Mouse (Mus musculus) embryo, embryonic 10 days (tissue): ENCODE results near the gene Gm10135.
"Not testable (repeated sequence)": the region's sequence is repeated elsewhere in the genome, so short reads cannot be mapped to it uniquely, and the experiment has no call there.

Experiments used
- DNase-seq: peaks from one replicate; pipeline ENCODE4 v3.0.0-alpha.2; 2015; ENCODE audit warnings: low spot score

Gene Gm10135

GRCm38 (mm10) chr5:72974602-72975001 is at the start of gene Gm10135:
TSS of gene Gm10135 (minus strand) at chr5:72974702.
- DNase-seq: no peak

- DNase-seq: no peak
Measured at GRCm38 (mm10) chr5:73023801-73024200, 49.3 kb upstream of the Gm10135 start.

GRCm38 (mm10) chr5:73014745-73015144 is 40.2 kb upstream of the Gm10135 start:
- no peak for DNase-seq

- peak; percentile 25 for DNase-seq
Measured at GRCm38 (mm10) chr5:73013611-73014287, 39.2 kb upstream of the Gm10135 start.

GRCm38 (mm10) chr5:73012884-73013610 is 38.5 kb upstream of the Gm10135 start:
- peak; percentile 38 for DNase-seq

DNA sequence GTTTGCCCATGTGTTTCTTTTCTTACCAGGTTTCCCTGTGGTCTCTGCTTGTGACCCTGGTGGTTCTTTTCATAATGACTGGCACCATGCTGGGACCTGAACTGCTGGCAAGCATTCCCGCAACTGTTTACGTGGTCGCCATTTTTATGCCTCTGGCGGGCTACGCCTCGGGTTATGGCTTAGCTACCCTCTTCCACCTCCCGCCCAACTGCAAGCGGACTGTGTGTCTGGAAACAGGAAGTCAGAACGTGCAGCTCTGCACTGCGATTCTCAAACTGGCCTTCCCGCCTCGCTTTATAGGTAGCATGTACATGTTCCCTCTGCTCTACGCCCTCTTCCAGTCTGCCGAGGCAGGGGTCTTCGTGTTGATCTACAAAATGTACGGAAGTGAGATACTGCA is 37.3 kb upstream of the Gm10135 start:
- not testable (repeated sequence) for DNase-seq

- DNase-seq: peak; percentile 21
Measured at GRCm38 (mm10) chr5:73008230-73008629, 33.7 kb upstream of the Gm10135 start.

GRCm38 (mm10) chr5:73007582-73007959 is 33.1 kb upstream of the Gm10135 start:
- no peak for DNase-seq

GRCm38 (mm10) chr5:73006784-73007581 is 32.5 kb upstream of the Gm10135 start, which contains the start of gene Slc10a4:
TSS of gene Slc10a4 (plus strand) at chr5:73006883.
- DNase-seq: peak; percentile 43

DNA sequence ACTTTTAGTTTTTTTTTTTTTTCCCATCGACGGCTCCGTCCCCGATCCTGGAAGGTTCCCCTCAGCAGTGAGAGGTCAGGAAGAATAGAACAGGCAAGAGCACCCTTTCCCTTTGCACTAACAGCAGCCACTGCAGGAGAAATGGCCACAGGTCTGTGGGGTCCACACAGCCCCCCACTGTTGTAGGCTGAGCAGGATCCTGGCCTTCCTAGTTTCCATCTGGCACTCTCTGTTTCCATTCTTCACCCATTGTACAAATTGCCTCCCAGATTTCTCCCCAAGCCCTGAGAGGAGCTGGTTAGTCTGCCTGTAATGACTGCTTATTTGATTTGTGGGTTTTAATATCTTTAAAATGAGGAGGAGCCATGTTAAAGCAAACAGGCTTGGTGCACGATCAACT is 29.5 kb upstream of the Gm10135 start:
- DNase-seq: no peak

DNA sequence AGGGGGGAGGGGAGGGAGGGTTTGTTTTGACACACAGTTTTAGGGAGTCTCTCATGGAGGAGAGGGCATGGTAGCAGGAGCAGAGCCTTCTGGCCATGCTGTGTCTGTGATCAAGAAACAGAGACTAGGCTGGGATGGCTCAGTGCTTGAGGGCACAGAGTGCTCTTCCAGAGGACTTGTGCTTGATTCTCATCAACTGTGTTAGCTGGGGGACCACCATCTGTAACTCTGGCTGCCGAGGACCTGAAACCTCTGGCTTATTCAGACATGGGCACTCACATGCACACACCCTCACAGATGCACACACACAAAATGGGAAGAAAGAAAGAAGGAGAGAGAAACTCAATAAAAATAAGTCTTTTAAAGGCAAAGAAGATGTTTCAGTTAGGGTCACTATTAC is 24.0 kb upstream of the Gm10135 start:
- not testable (repeated sequence) for DNase-seq

DNA sequence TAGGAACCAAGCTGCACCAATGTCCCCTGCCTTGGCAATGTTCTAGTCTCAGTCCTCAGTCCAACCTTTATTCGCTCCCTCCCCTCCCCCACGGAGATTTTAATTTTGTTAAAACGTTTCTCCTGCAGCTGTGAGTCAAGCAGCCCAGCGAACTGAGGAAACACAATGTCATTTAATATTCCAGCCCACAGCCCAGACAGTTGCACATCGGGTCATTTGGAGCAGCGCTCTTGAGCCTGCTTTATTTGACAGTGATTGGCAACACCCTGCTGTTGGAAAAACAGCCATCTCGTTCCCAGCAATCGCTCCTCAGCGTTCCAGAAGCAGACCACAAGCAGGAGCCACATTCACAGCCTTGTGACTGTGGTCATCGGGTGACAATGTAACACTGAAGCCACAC is 20.9 kb upstream of the Gm10135 start:
- peak; percentile 51 for DNase-seq

DNA sequence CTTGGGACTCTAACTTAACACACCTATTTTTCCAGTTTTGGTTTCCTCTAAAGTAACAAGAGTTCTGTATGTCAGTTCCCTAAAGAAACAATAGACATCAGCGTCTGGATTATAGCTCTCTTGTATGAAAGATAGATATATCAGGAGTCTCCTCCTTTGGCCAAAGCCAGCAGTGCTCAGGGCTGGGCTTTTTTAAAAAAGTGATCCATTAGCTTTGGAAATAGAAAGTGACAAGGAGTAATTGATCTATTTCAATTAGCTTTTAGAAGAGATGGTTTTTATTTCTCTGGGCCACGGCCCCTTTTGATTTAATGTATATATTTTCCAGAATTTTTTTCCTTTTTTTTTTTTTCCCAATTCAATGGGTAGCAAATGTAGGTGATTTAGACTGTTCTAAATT is 20.4 kb upstream of the Gm10135 start:
- DNase-seq: no peak

DNA sequence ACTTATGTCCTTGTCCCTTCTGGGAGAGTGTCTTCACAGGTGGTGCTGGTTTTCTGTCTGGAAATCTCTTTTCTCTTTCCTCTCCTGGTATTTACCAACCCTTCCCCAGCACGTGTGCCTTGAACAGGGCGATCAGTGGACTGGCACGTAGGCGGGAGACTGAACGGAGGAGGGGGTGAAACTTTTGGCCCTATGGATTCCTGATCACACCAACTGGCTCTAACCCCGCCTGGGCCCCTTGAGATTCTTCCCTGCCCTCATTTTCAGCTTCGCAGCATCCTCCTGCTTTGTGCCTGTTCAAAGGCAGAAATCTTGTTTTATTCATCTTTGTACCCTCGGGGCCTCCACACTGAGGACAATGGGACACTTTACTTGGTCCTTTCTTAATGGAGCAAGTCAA is 19.9 kb upstream of the Gm10135 start:
- peak; percentile 26 for DNase-seq

DNA sequence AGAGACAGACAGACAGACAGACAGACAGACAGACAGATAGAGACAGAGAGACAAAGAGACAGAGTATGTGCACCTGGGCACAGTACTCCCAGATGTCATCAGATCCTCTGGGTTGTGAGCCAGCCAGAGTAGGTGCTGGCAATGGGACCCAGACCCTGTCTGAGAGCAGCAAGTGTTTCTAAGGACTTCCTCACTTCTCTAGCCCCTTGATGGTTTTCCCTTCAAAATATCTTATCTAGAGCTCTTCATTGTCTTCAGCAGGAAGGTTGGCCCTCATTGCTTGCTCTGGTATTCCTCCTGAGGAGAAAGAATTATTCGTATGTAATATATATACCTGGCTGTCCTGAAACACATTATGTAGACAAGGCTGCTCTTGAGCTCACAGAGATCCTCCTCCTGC is 18.0 kb upstream of the Gm10135 start:
- no peak for DNase-seq

DNA sequence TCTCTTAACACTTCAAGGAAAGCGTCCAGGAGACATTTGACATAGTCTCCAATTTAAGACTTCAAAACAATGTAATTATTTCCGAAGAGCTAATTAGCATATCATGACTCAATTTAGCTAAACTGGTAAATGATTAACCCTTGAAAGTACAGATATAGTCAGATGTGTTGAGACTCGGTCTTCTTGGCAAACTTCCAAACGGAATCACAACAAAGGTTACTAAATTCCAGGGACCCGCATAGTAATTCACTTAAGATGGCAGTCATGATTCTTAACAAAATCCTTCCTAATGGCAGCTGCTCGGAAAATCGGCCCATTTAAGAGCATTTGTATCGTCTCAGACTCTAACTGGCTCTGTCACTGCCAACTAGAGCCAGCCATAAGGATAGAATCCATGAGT is 15.3 kb upstream of the Gm10135 start:
- DNase-seq: no peak

GRCm38 (mm10) chr5:72987786-72988185 is 13.3 kb upstream of the Gm10135 start:
- no peak for DNase-seq

- DNase-seq: peak; percentile 86
Measured at GRCm38 (mm10) chr5:72984091-72984490, 9.6 kb upstream of the Gm10135 start.

DNA sequence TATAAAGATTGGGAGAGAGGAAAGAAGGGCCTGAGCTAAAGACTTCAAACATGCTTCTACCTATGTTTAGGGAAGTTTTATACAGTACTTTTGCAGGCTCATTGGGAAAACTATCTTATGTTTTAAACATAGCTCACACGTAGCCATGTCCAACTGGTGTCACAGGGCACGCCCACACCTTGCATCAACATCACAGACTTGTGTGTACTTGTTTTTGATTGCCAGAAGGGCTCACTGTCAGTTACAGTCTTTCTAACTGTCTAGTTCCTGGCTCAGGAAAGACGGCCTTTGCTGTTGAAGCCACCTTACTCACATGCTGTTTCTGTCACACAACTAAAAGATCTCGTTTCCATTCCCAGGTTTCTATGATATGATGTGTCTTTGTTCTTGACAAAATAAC is 2.0 kb upstream of the Gm10135 start:
- DNase-seq: no peak

DNA sequence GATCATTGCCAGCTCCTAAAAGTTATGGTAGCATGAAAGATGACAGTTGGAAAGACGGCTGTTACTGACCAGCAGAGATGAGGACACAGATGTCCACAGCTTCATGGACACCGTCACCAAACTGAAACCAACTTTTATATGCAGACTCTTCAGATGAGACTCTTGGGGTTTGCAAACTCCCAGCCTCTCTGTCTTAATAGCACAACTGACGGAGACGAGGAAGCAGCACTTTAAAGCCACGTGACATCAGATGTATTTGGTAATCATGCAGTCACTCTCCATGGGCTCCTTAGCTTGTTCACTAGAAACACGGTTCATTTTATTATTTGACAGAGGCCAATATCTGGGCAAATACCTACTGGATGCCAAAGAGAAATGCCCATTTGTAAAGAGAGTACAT is 1.5 kb upstream of the Gm10135 start:
- no peak for DNase-seq

GRCm38 (mm10) chr5:72972934-72973333 is 1.6 kb downstream of the Gm10135 start:
- DNase-seq: peak; percentile 54

DNA sequence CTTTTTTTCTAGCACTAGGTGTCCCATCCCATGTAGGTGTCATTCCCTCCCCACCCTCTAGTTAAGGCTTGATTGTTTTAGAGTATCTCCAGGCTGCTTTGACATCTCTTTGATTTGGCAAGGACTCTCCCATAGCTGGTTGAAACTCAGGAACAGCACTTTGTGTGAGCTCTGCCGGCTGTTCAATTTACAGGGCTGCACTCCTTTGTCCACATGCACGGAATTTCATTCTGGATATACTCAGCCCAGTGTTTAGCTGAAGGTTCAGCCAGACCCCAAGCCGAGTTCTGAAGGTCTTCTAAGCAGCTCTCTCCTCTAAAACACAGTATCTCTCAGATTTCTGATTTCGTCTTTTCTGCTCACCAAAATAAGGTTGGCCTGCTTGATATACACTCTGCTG is 2.1 kb downstream of the Gm10135 start:
- DNase-seq: no peak

DNA sequence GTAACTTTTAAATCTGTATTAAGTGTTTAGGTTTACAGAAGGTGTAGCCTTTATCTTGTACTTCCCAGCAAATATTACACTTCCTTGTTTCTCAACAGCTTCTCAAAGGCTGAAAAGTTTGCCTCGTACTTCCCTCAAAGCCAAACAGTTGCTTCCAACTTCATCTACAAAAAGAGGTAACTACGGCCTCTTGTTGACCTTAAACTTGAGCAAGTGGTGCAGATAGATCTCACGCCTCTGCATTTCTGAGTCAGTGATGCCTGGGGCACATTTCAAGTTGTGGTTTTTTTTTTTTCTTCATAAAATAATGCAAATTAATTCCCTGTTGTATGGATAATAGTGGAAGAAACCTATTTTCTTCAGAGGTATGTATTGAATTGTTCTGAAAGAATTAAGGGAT is 8.8 kb downstream of the Gm10135 start:
- DNase-seq: no peak
